Mouse (Mus musculus) neural tube, embryonic 10.5 days (tissue): Measurements from ENCODE around the gene Zdhhc14.

Experiments used
- DNase-seq: peaks from one replicate; pipeline ENCODE4 v3.0.0-alpha.2; 2017; ENCODE audit warnings: low spot score; ENCODE audit errors: extremely low spot score

Zdhhc14 gene

GRCm38 (mm10) chr17:5660317-5661080, 168.1 kb downstream of the Zdhhc14 start:
- no peak for DNase-seq

GRCm38 (mm10) chr17:5666652-5667051, 174.3 kb downstream of the Zdhhc14 start:
- no peak for DNase-seq

- DNase-seq = no peak
Observed at GRCm38 (mm10) chr17:5668456-5668855, 176.1 kb downstream of the Zdhhc14 start.

GRCm38 (mm10) chr17:5668981-5669380, 176.6 kb downstream of the Zdhhc14 start:
- DNase-seq = no peak

GRCm38 (mm10) chr17:5675951-5676350, 183.6 kb downstream of the Zdhhc14 start:
- no peak for DNase-seq

- DNase-seq = no peak
Observed at GRCm38 (mm10) chr17:5679315-5679714, 187.0 kb downstream of the Zdhhc14 start.

- DNase-seq = no peak
Observed at GRCm38 (mm10) chr17:5685324-5685723, 193.0 kb downstream of the Zdhhc14 start.

GRCm38 (mm10) chr17:5687810-5688209, 195.5 kb downstream of the Zdhhc14 start:
- DNase-seq = no peak

- DNase-seq = no peak
Observed at GRCm38 (mm10) chr17:5688222-5688621, 195.9 kb downstream of the Zdhhc14 start.

GRCm38 (mm10) chr17:5688669-5689068, 196.3 kb downstream of the Zdhhc14 start:
- no peak for DNase-seq

GRCm38 (mm10) chr17:5690746-5691535, 198.6 kb downstream of the Zdhhc14 start:
- no peak for DNase-seq

GRCm38 (mm10) chr17:5692661-5693060, 200.3 kb downstream of the Zdhhc14 start:
- DNase-seq = no peak

- DNase-seq = no peak
Observed at GRCm38 (mm10) chr17:5693256-5693655, 200.9 kb downstream of the Zdhhc14 start.

GRCm38 (mm10) chr17:5698447-5699096, 206.2 kb downstream of the Zdhhc14 start:
- DNase-seq = no peak

GRCm38 (mm10) chr17:5710320-5711104, 218.2 kb downstream of the Zdhhc14 start:
- no peak for DNase-seq

GRCm38 (mm10) chr17:5711861-5712260, 219.5 kb downstream of the Zdhhc14 start:
- no peak for DNase-seq

GRCm38 (mm10) chr17:5713141-5713540, 220.8 kb downstream of the Zdhhc14 start:
- DNase-seq = no peak

GRCm38 (mm10) chr17:5716912-5717311, 224.6 kb downstream of the Zdhhc14 start:
- no peak for DNase-seq

GRCm38 (mm10) chr17:5718768-5719387, 226.5 kb downstream of the Zdhhc14 start:
- DNase-seq = no peak

GRCm38 (mm10) chr17:5722802-5723201, 230.4 kb downstream of the Zdhhc14 start:
- DNase-seq = no peak
